Mouse (Mus musculus) bone marrow macrophage, adult 2 months (primary cell): ENCODE data around the gene Hist2h3c1.

Experiments
- CTCF ChIP-seq: IDR thresholded peaks from 2 replicates; pipeline ENCODE4 v1.5.1; 2012; ENCODE audit warnings: low read depth, mild to moderate bottlenecking, low read length, moderate library complexity
- POLR2A ChIP-seq: IDR thresholded peaks from 2 replicates; pipeline ENCODE4 v1.6.1; 2012; ENCODE audit warnings: mild to moderate bottlenecking, low read depth, low read length, borderline replicate concordance

- TF ChIP-seq CTCF: no peak
- TF ChIP-seq POLR2A: no peak
Observed at GRCm38 (mm10) chr3:96293787-96294186, 47.3 kb downstream of the Hist2h3c1 start, which contains the start of gene Fcgr1.
